Mouse (Mus musculus) spleen, adult 2 months (tissue): ENCODE data around the gene Zmynd19. TPM values are rescaled to one million over a fixed set of nuclear protein-coding genes. Genes with fewer than 3 reads are reported as not detected.

ENCODE experiments used
- DNase-seq, 2 experiments: peaks; one replicate each; pipeline versions ENCODE4 v3.0.0 to v3.0.0-alpha.2; 2012 to 2021; ENCODE audit warnings: low spot score in 2 of 2, low read depth in 1 of 2
- H3K27ac ChIP-seq: fragments of 200-500 bp; 2 replicates; pipeline ENCODE4 v1.5.1; 2012; ENCODE audit warnings: low read length, inconsistent platforms; ENCODE audit not compliant: insufficient read depth
- H3K27me3 ChIP-seq: fragments of 200-500 bp; 2 replicates; pipeline ENCODE4 v1.6.1; 2012; ENCODE audit warnings: mild to moderate bottlenecking, moderate library complexity, low read length, inconsistent platforms; ENCODE audit not compliant: control insufficient read depth, insufficient read depth
- H3K36me3 ChIP-seq: fragments of 200-500 bp; 2 replicates; pipeline ENCODE4 v1.6.1; 2012; ENCODE audit warnings: mild to moderate bottlenecking, low read length, inconsistent platforms; ENCODE audit not compliant: control insufficient read depth, insufficient read depth
- H3K4me1 ChIP-seq: fragments of 200-500 bp; 2 replicates; pipeline ENCODE4 v1.6.1; 2011; ENCODE audit warnings: inconsistent platforms; ENCODE audit not compliant: control insufficient read depth, insufficient read depth, insufficient read length
- H3K4me3 ChIP-seq: fragments of 200-500 bp; 2 replicates; pipeline ENCODE4 v1.5.1; 2011; ENCODE audit warnings: mild to moderate bottlenecking, inconsistent platforms; ENCODE audit not compliant: insufficient read depth, insufficient read length; ENCODE audit errors: extremely low read depth
- CTCF ChIP-seq: fragments of 200-500 bp; IDR thresholded peaks from 2 replicates; pipeline ENCODE4 v1.5.1; 2011; ENCODE audit warnings: mild to moderate bottlenecking, inconsistent platforms; ENCODE audit not compliant: insufficient read depth, insufficient read length, insufficient replicate concordance; ENCODE audit errors: extremely low read depth
- POLR2A ChIP-seq: fragments of 200-500 bp; IDR thresholded peaks from 2 replicates; pipeline ENCODE4 v1.6.1; 2011; ENCODE audit warnings: low read depth, low read length, inconsistent platforms
- WGBS: fragments of 180-500 bp; shearing (Covaris S2); methylation state at CpG from one replicate; pipeline ENCODE4 v1.1.7; 2018; 5-methylcytosine and 5-hydroxymethylcytosine counted together
- polyA plus RNA-seq: library from polyadenylated mRNA; depleted of rRNA; stranded (reverse); fragments of >200 nt; gene quantifications from 2 replicates; pipeline ENCODE4 v1.2.3, GENCODE M21; 2012; rRNA removed

Zmynd19 gene
- 3.8 and 4.9 TPM in 2 replicates for polyA plus RNA-seq

GRCm38 (mm10) chr2:24949421-24950188, at the start of gene Zmynd19:
TSS of gene Zmynd19 (plus strand) at chr2:24949792.
- H3K27ac ChIP-seq: peak within 1 kb of the TSS; percentile 57
- H3K4me1 ChIP-seq: peaks cover 4% of the 10 kb centered on the region
- WGBS: under 1% methylated on average over 107 of the region's 108 CpGs
- peak within 1 kb of the TSS; percentile 91 for H3K4me3 ChIP-seq
- DNase-seq: peak; percentile 88 to 97
- peaks cover 4% of the 10 kb centered on the region for H3K36me3 ChIP-seq
- TF ChIP-seq POLR2A (no peak; the same call in 1 of the 2 replicates), CTCF (no peak)
- no peaks in the 10 kb centered on the region for H3K27me3 ChIP-seq

- WGBS: 83% methylated on average over 5 of the region's 5 CpGs
- no peaks in the 10 kb centered on the region for H3K4me1 ChIP-seq
- H3K4me3 ChIP-seq: no peak overlapping the region
- no peaks in the 10 kb centered on the region for H3K27me3 ChIP-seq
- H3K36me3 ChIP-seq: no peaks in the 10 kb centered on the region
- TF ChIP-seq POLR2A (no peak), CTCF (no peak)
- no peak overlapping the region for H3K27ac ChIP-seq
- no peak for DNase-seq
These were observed 48.5 kb upstream of the Zmynd19 start for GRCm38 (mm10) chr2:24901055-24901454.

- H3K4me3 ChIP-seq: no peak overlapping the region
- TF ChIP-seq POLR2A (no peak), CTCF (no peak)
- no peaks in the 10 kb centered on the region for H3K27me3 ChIP-seq
- 74% methylated on average over 6 of the region's 6 CpGs for WGBS
- H3K4me1 ChIP-seq: peaks cover 2% of the 10 kb centered on the region; the same call in 1 of the 2 replicates
- no peak for DNase-seq
- no peak overlapping the region for H3K27ac ChIP-seq
- H3K36me3 ChIP-seq: no peaks in the 10 kb centered on the region
These were observed 46.6 kb upstream of the Zmynd19 start for GRCm38 (mm10) chr2:24902999-24903398.

GRCm38 (mm10) chr2:24904823-24905652, 44.6 kb upstream of the Zmynd19 start:
- no peaks in the 10 kb centered on the region for H3K27me3 ChIP-seq
- WGBS: 89% methylated on average over 11 of the region's 11 CpGs
- H3K36me3 ChIP-seq: no peaks in the 10 kb centered on the region
- DNase-seq: no peak
- TF ChIP-seq CTCF (no peak), POLR2A (no peak)
- H3K27ac ChIP-seq: no peak overlapping the region
- H3K4me3 ChIP-seq: no peak overlapping the region
- peaks cover 4% of the 10 kb centered on the region; the same call in 1 of the 2 replicates for H3K4me1 ChIP-seq

- no peaks in the 10 kb centered on the region for H3K36me3 ChIP-seq
- TF ChIP-seq CTCF (no peak), POLR2A (no peak)
- no peaks in the 10 kb centered on the region for H3K27me3 ChIP-seq
- peaks cover 4% of the 10 kb centered on the region; the same call in 1 of the 2 replicates for H3K4me1 ChIP-seq
- H3K27ac ChIP-seq: no peak overlapping the region
- no peak overlapping the region for H3K4me3 ChIP-seq
- 43% methylated on average over 2 of the region's 2 CpGs for WGBS
- no peak for DNase-seq
These were observed 43.9 kb upstream of the Zmynd19 start for GRCm38 (mm10) chr2:24905653-24906155.

- no peaks in the 10 kb centered on the region for H3K27me3 ChIP-seq
- no peak overlapping the region for H3K27ac ChIP-seq
- H3K4me1 ChIP-seq: peaks cover 4% of the 10 kb centered on the region; the same call in 1 of the 2 replicates
- H3K36me3 ChIP-seq: no peaks in the 10 kb centered on the region
- H3K4me3 ChIP-seq: no peak overlapping the region
- TF ChIP-seq POLR2A: no peak
- TF ChIP-seq CTCF: no peak
- peak; percentile 37 to 53 for DNase-seq
- 39% methylated on average over 4 of the region's 4 CpGs for WGBS
These were observed 39.1 kb upstream of the Zmynd19 start for GRCm38 (mm10) chr2:24910481-24910880.
